Mouse (Mus musculus): Measurements from ENCODE around the gene C1qc. TPM values are rescaled to one million over a fixed set of nuclear protein-coding genes. Genes with fewer than 3 reads are reported as not detected.

The C1qc gene
- polyA plus RNA-seq, 1 experiment from 2014 or later = 21.3 TPM

GRCm38 (mm10) chr4:136865531-136865930, 27.3 kb downstream of the C1qc start:
- Histone ChIP-seq H3K4me3 (replicated peaks) (no peak overlapping the region), H3K9ac (no peak overlapping the region), H3K9me3 (replicated peaks) (no peaks in the 10 kb centered on the region), H3K27ac (no peak overlapping the region), H3K36me3 (no peaks in the 10 kb centered on the region), H3K4me2 (no peak overlapping the region), H3K4me1 (peaks cover 33% of the 10 kb centered on the region), H3K27me3 (peaks cover 33% of the 10 kb centered on the region)
- ATAC-seq (replicated peaks; ENCODE audit: low FRiP score) = no peak
- 71% methylated on average over 5 of the region's 5 CpGs for WGBS

GRCm38 (mm10) chr4:136864751-136865470, 28.0 kb downstream of the C1qc start:
- Histone ChIP-seq H3K4me1 (peaks cover 33% of the 10 kb centered on the region), H3K36me3 (no peaks in the 10 kb centered on the region), H3K9me3 (replicated peaks) (no peaks in the 10 kb centered on the region), H3K27ac (no peak overlapping the region), H3K9ac (no peak overlapping the region), H3K27me3 (peaks cover 33% of the 10 kb centered on the region), H3K4me2 (no peak overlapping the region), H3K4me3 (replicated peaks) (no peak overlapping the region)
- WGBS = 7% methylated on average over 15 of the region's 15 CpGs
- no peak for ATAC-seq (replicated peaks; ENCODE audit: low FRiP score)

GRCm38 (mm10) chr4:136863517-136863916, 29.3 kb downstream of the C1qc start:
- H3K36me3 ChIP-seq = no peaks in the 10 kb centered on the region
- peaks cover 33% of the 10 kb centered on the region for H3K4me1 ChIP-seq
- no peak for ATAC-seq (replicated peaks; ENCODE audit: low FRiP score)
- no peaks in the 10 kb centered on the region for H3K9me3 ChIP-seq (replicated peaks)
- peaks cover 33% of the 10 kb centered on the region for H3K27me3 ChIP-seq
- H3K4me2 ChIP-seq = no peak overlapping the region
- no peak overlapping the region for H3K4me3 ChIP-seq (replicated peaks)
- H3K27ac ChIP-seq = no peak overlapping the region
- WGBS = 46% methylated on average over 9 of the region's 9 CpGs
- no peak overlapping the region for H3K9ac ChIP-seq

GRCm38 (mm10) chr4:136862411-136862810, 30.5 kb downstream of the C1qc start:
- Histone ChIP-seq H3K4me1 (peaks cover 25% of the 10 kb centered on the region), H3K9ac (no peak overlapping the region), H3K27ac (no peak overlapping the region), H3K9me3 (replicated peaks) (no peaks in the 10 kb centered on the region), H3K4me3 (replicated peaks) (no peak overlapping the region), H3K4me2 (no peak overlapping the region), H3K27me3 (peaks cover 33% of the 10 kb centered on the region), H3K36me3 (no peaks in the 10 kb centered on the region)
- ATAC-seq (replicated peaks; ENCODE audit: low FRiP score) = no peak
- WGBS = 68% methylated on average over 2 of the region's 2 CpGs

GRCm38 (mm10) chr4:136861806-136862205, 31.1 kb downstream of the C1qc start:
- no peak overlapping the region for H3K4me3 ChIP-seq (replicated peaks)
- H3K9me3 ChIP-seq (replicated peaks) = no peaks in the 10 kb centered on the region
- peaks cover 33% of the 10 kb centered on the region for H3K27me3 ChIP-seq
- no peak overlapping the region for H3K4me2 ChIP-seq
- no peak overlapping the region for H3K9ac ChIP-seq
- WGBS = 14% methylated on average over 17 of the region's 17 CpGs
- H3K27ac ChIP-seq = no peak overlapping the region
- peaks cover 25% of the 10 kb centered on the region for H3K4me1 ChIP-seq
- no peaks in the 10 kb centered on the region for H3K36me3 ChIP-seq
- no peak for ATAC-seq (replicated peaks; ENCODE audit: low FRiP score)

- 86% methylated on average over 7 of the region's 7 CpGs for WGBS
Measured at GRCm38 (mm10) chr4:136860022-136860421, 32.8 kb downstream of the C1qc start.

DNA sequence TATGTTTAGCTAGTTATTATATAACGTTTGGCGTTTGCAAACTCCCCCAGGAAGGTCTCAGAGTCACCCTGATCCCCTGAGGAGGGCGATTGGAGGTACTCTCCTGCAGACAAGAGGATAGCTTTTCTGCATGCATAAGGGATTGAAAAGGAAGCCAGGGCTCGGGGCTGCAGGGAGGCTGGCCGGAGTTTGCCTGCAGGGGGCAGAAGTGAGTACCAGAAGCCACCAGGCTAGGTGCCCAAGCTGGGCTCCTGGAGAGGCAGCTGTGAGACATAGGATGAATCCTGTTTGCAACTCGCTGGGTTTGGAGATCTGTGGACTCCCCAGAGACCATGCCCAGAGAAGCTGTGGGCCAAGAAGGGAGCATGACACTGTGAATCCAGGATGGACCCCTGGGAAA, 37.8 kb downstream of the C1qc start:
- no peak overlapping the region for H3K4me3 ChIP-seq (replicated peaks)
- H3K36me3 ChIP-seq = no peaks in the 10 kb centered on the region
- no peaks in the 10 kb centered on the region for H3K9me3 ChIP-seq (replicated peaks)
- no peak overlapping the region for H3K27ac ChIP-seq
- H3K9ac ChIP-seq = no peak overlapping the region
- H3K4me1 ChIP-seq = peaks cover 4% of the 10 kb centered on the region; the same call in 1 of the 2 replicates
- 42% methylated on average over 6 of the region's 6 CpGs for WGBS
- no peak overlapping the region for H3K4me2 ChIP-seq
- no peaks in the 10 kb centered on the region for H3K27me3 ChIP-seq
- ATAC-seq (replicated peaks; ENCODE audit: low FRiP score) = no peak

More at GRCm38 (mm10) chr4:136860022-136860421, 32.8 kb downstream of the C1qc start:
- Histone ChIP-seq H3K9ac (no peak overlapping the region), H3K4me2 (no peak overlapping the region), H3K27ac (no peak overlapping the region), H3K9me3 (replicated peaks) (no peaks in the 10 kb centered on the region), H3K4me3 (replicated peaks) (no peak overlapping the region), H3K27me3 (peaks cover 28% of the 10 kb centered on the region), H3K36me3 (no peaks in the 10 kb centered on the region), H3K4me1 (peaks cover 20% of the 10 kb centered on the region)
- ATAC-seq (replicated peaks; ENCODE audit: low FRiP score) = no peak

GRCm38 (mm10) chr4:136852989-136853388, 39.9 kb downstream of the C1qc start:
- Histone ChIP-seq H3K27ac (no peak overlapping the region), H3K4me2 (no peak overlapping the region), H3K9ac (no peak overlapping the region), H3K4me1 (peaks cover 9% of the 10 kb centered on the region), H3K4me3 (replicated peaks) (no peak overlapping the region), H3K9me3 (replicated peaks) (no peaks in the 10 kb centered on the region), H3K36me3 (no peaks in the 10 kb centered on the region), H3K27me3 (0 out of 2 replicates have a peak, but pooled peaks cover 5% of the 10 kb centered on the region)
- 56% methylated on average over 12 of the region's 12 CpGs for WGBS
- no peak for ATAC-seq (replicated peaks; ENCODE audit: low FRiP score)

- WGBS = 57% methylated on average over 5 of the region's 5 CpGs
- H3K4me1 ChIP-seq = peaks cover 13% of the 10 kb centered on the region
- H3K4me2 ChIP-seq = no peak overlapping the region
- H3K27ac ChIP-seq = no peak overlapping the region
- no peak overlapping the region for H3K4me3 ChIP-seq (replicated peaks)
- ATAC-seq (replicated peaks; ENCODE audit: low FRiP score) = no peak
- H3K36me3 ChIP-seq = no peaks in the 10 kb centered on the region
- H3K27me3 ChIP-seq = 0 out of 2 replicates have a peak, but pooled peaks cover 8% of the 10 kb centered on the region
- no peak overlapping the region for H3K9ac ChIP-seq
- no peaks in the 10 kb centered on the region for H3K9me3 ChIP-seq (replicated peaks)
Measured at GRCm38 (mm10) chr4:136852119-136852518, 40.7 kb downstream of the C1qc start.

DNA sequence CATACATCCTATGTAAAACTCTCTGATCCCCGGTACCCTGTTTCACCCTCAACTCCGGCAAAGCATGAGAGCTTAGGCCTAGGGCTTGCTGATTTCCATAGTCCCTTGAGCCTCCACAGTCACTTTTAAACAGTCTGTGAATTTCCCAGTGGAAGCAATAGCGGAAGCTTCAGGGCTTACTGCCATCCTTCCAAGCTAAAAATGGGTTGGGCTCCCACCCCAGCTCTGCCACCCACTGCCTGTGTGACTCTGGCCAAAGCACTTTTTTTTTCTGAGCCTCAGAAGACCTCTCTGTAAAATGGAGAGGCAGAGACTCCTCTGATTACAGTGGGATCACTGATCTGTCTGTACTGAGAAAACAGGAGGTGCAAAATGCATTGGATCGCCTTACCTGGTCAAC, 44.3 kb downstream of the C1qc start:
- H3K4me2 ChIP-seq = no peak overlapping the region
- no peaks in the 10 kb centered on the region for H3K36me3 ChIP-seq
- ATAC-seq (replicated peaks; ENCODE audit: low FRiP score) = no peak
- peaks cover 13% of the 10 kb centered on the region for H3K4me1 ChIP-seq
- H3K4me3 ChIP-seq (replicated peaks) = no peak overlapping the region
- no peak overlapping the region for H3K9ac ChIP-seq
- no peak overlapping the region for H3K27ac ChIP-seq
- WGBS = 59% methylated on average over 4 of the region's 4 CpGs
- peaks cover 13% of the 10 kb centered on the region; the same call in 1 of the 2 replicates for H3K27me3 ChIP-seq
- H3K9me3 ChIP-seq (replicated peaks) = no peaks in the 10 kb centered on the region

- H3K9me3 ChIP-seq (replicated peaks) = no peaks in the 10 kb centered on the region
- 75% methylated on average over 6 of the region's 6 CpGs for WGBS
- H3K9ac ChIP-seq = no peak overlapping the region
- H3K4me3 ChIP-seq (replicated peaks) = no peak overlapping the region
- ATAC-seq (replicated peaks; ENCODE audit: low FRiP score) = no peak
- no peaks in the 10 kb centered on the region for H3K36me3 ChIP-seq
- H3K27ac ChIP-seq = no peak overlapping the region
- peaks cover 12% of the 10 kb centered on the region; the same call in 1 of the 2 replicates for H3K4me1 ChIP-seq
- H3K4me2 ChIP-seq = no peak overlapping the region
- H3K27me3 ChIP-seq = peaks cover 13% of the 10 kb centered on the region; the same call in 1 of the 2 replicates
Measured at GRCm38 (mm10) chr4:136847166-136847565, 45.7 kb downstream of the C1qc start.

DNA sequence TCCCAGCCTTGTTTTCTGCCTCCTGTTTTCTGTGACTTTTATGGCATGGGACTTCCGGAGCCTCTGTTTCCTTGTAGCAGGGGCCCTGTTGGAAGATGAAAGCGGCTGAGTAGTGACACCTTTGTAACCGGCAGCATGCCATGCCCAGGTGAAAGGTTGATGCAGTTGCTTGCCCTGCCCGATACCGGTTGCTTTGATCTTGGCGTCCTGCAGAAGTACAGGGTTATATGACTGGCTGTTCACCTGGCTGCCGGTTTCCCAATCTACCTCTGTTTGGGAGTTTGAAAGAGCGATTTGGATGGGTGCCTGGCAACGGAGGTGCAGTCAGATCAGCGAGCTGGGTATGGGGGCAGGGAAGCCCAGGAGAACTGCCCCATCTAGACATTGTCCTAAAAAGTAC, 50.1 kb downstream of the C1qc start:
- no peak overlapping the region for H3K9ac ChIP-seq
- H3K36me3 ChIP-seq = no peaks in the 10 kb centered on the region
- no peak overlapping the region for H3K4me3 ChIP-seq (replicated peaks)
- no peak overlapping the region for H3K4me2 ChIP-seq
- 59% methylated on average over 10 of the region's 10 CpGs for WGBS
- H3K27me3 ChIP-seq = peaks cover 23% of the 10 kb centered on the region
- no peak for ATAC-seq (replicated peaks; ENCODE audit: low FRiP score)
- no peaks in the 10 kb centered on the region for H3K9me3 ChIP-seq (replicated peaks)
- peaks cover 13% of the 10 kb centered on the region for H3K4me1 ChIP-seq
- H3K27ac ChIP-seq = no peak overlapping the region

GRCm38 (mm10) chr4:136842033-136842432, 50.8 kb downstream of the C1qc start:
- peaks cover 14% of the 10 kb centered on the region for H3K4me1 ChIP-seq
- no peaks in the 10 kb centered on the region for H3K9me3 ChIP-seq (replicated peaks)
- peaks cover 29% of the 10 kb centered on the region for H3K27me3 ChIP-seq
- no peak overlapping the region for H3K9ac ChIP-seq
- no peak overlapping the region for H3K4me3 ChIP-seq (replicated peaks)
- no peak overlapping the region for H3K27ac ChIP-seq
- WGBS = 47% methylated on average over 4 of the region's 4 CpGs
- no peak for ATAC-seq (replicated peaks; ENCODE audit: low FRiP score)
- no peaks in the 10 kb centered on the region for H3K36me3 ChIP-seq
- H3K4me2 ChIP-seq = no peak overlapping the region

All from kidney, embryonic 15.5 days (tissue).